Mouse (Mus musculus) heart, embryonic 16.5 days (tissue): ENCODE measurements at regions not wholly inside any gene's neighbourhood (a gene's known extent, or its start where the extent isn't known, plus 50 kb on each side); places are given as distances from the start of the nearest gene placed in this dataset.
A peak's percentile ranks its signal among the peaks of the same experiment; 100 is the strongest.

Source experiments
- ATAC-seq: fragments of 200-750 bp; cut with Nextera tagmentation; replicated peaks from 2 replicates; pipeline ENCODE4 v1.8.0; 2017; ENCODE audit warnings: moderate number of reproducible peaks; ENCODE audit not compliant: insufficient read depth, low FRiP score; ENCODE audit errors: extremely low read depth
- H3K27ac ChIP-seq: fragments of 300-500 bp; sonication (generic); 2 replicates; pipeline ENCODE4 v1.5.1; 2014; ENCODE audit warnings: mild to moderate bottlenecking, low read length, control low read depth, moderate library complexity
- H3K27me3 ChIP-seq: fragments of 300-500 bp; sonication (generic); 2 replicates; pipeline ENCODE4 v1.6.1; 2014; ENCODE audit warnings: low read length, mixed read lengths; ENCODE audit not compliant: control insufficient read depth, insufficient read depth
- H3K36me3 ChIP-seq: fragments of 300-500 bp; sonication (generic); 2 replicates; pipeline ENCODE4 v1.6.1; 2014; ENCODE audit not compliant: control insufficient read depth, insufficient read depth
- H3K4me1 ChIP-seq: fragments of 300-500 bp; sonication (generic); 2 replicates; pipeline ENCODE4 v1.6.1; 2014; ENCODE audit warnings: low read length, mixed read lengths; ENCODE audit not compliant: control insufficient read depth, insufficient read depth
- H3K4me2 ChIP-seq: fragments of 300-500 bp; sonication (generic); 2 replicates; pipeline ENCODE4 v1.6.1; 2014; ENCODE audit warnings: low read depth, mild to moderate bottlenecking, control low read depth, low read length
- H3K4me3 ChIP-seq: fragments of 300-500 bp; sonication (generic); 2 replicates; pipeline ENCODE4 v1.5.1; 2014; ENCODE audit warnings: mild to moderate bottlenecking, control low read depth, low read length
- H3K9ac ChIP-seq: fragments of 300-500 bp; sonication (generic); 2 replicates; pipeline ENCODE4 v1.6.1; 2014; ENCODE audit warnings: low read length, control low read depth
- H3K9me3 ChIP-seq: fragments of 300-500 bp; sonication (generic); replicated peaks from 2 replicates; pipeline ENCODE4 v1.6.1; 2016; ENCODE audit warnings: low read length; ENCODE audit not compliant: control insufficient read depth
- WGBS: fragments of 180-500 bp; shearing (Covaris S2); extraction: QIAGEN DNeasy Blood & Tissue Kit; methylation state at CpG from one replicate; pipeline ENCODE4 v1.1.7; 2014; 5-methylcytosine and 5-hydroxymethylcytosine counted together

- Histone ChIP-seq H3K27me3 (no peaks in the 10 kb centered on the region), H3K4me2 (no peak overlapping the region), H3K4me1 (no peaks in the 10 kb centered on the region), H3K36me3 (no peaks in the 10 kb centered on the region), H3K9me3 (no peaks in the 10 kb centered on the region), H3K9ac (no peak overlapping the region), H3K27ac (no peak overlapping the region), H3K4me3 (no peak overlapping the region)
- no peak for ATAC-seq
- 27% methylated on average over 3 of the region's 3 CpGs for WGBS
Observed at GRCm38 (mm10) chr2:166377329-166377728, 221.9 kb upstream of the Sulf2 start.

GRCm38 (mm10) chr2:166375639-166376038 is 220.2 kb upstream of the Sulf2 start:
- no peak overlapping the region for H3K4me3 ChIP-seq
- ATAC-seq, result no peak
- H3K36me3 ChIP-seq, result no peaks in the 10 kb centered on the region
- no peaks in the 10 kb centered on the region for H3K4me1 ChIP-seq
- H3K9ac ChIP-seq, result no peak overlapping the region
- whole genome bisulfite sequencing, result 82% methylated on average over 12 of the region's 12 CpGs
- H3K27ac ChIP-seq, result no peak overlapping the region
- H3K9me3 ChIP-seq, result no peaks in the 10 kb centered on the region
- H3K4me2 ChIP-seq, result no peak overlapping the region
- H3K27me3 ChIP-seq, result no peaks in the 10 kb centered on the region

- Histone ChIP-seq H3K36me3 (no peaks in the 10 kb centered on the region), H3K9me3 (peaks cover 12% of the 10 kb centered on the region), H3K9ac (no peak overlapping the region), H3K4me2 (no peak overlapping the region), H3K4me1 (no peaks in the 10 kb centered on the region), H3K27me3 (no peaks in the 10 kb centered on the region), H3K27ac (no peak overlapping the region), H3K4me3 (no peak overlapping the region)
- ATAC-seq, result no peak
- 84% methylated on average over 6 of the region's 6 CpGs for WGBS
Observed at GRCm38 (mm10) chr2:166370776-166371175, 215.3 kb upstream of the Sulf2 start.

- no peaks in the 10 kb centered on the region for H3K9me3 ChIP-seq
- WGBS, result 80% methylated on average over 6 of the region's 6 CpGs
- no peak for ATAC-seq
- no peak overlapping the region for H3K4me2 ChIP-seq
- H3K27ac ChIP-seq, result no peak overlapping the region
- H3K4me1 ChIP-seq, result peaks cover 16% of the 10 kb centered on the region
- no peak overlapping the region for H3K9ac ChIP-seq
- H3K27me3 ChIP-seq, result no peaks in the 10 kb centered on the region
- no peaks in the 10 kb centered on the region for H3K36me3 ChIP-seq
- H3K4me3 ChIP-seq, result no peak overlapping the region
Observed at GRCm38 (mm10) chr2:166361645-166362044, 206.2 kb upstream of the Sulf2 start.

GRCm38 (mm10) chr2:166360786-166361185 is 205.3 kb upstream of the Sulf2 start:
- Histone ChIP-seq H3K4me3 (no peak overlapping the region), H3K36me3 (no peaks in the 10 kb centered on the region), H3K27me3 (no peaks in the 10 kb centered on the region), H3K4me2 (no peak overlapping the region), H3K9ac (no peak overlapping the region), H3K4me1 (peaks cover 16% of the 10 kb centered on the region), H3K9me3 (no peaks in the 10 kb centered on the region), H3K27ac (no peak overlapping the region)
- 60% methylated on average over 3 of the region's 3 CpGs for WGBS
- ATAC-seq, result no peak

GRCm38 (mm10) chr2:166359995-166360394 is 204.5 kb upstream of the Sulf2 start:
- Histone ChIP-seq H3K4me1 (peaks cover 16% of the 10 kb centered on the region), H3K4me2 (peak overlapping the region; percentile 34; the same call in 1 of the 2 replicates)

GRCm38 (mm10) chr2:166357824-166358223 is 202.4 kb upstream of the Sulf2 start:
- Histone ChIP-seq H3K27ac (peak overlapping the region; percentile 9; the same call in 1 of the 2 replicates), H3K9ac (peak overlapping the region; percentile 7; the same call in 1 of the 2 replicates), H3K9me3 (no peaks in the 10 kb centered on the region), H3K4me1 (peaks cover 19% of the 10 kb centered on the region), H3K36me3 (no peaks in the 10 kb centered on the region), H3K27me3 (no peaks in the 10 kb centered on the region), H3K4me2 (no peak overlapping the region), H3K4me3 (no peak overlapping the region)
- WGBS, result 38% methylated on average over 7 of the region's 7 CpGs
- ATAC-seq, result peak; percentile 47; the same call in 1 of the 2 replicates

More at GRCm38 (mm10) chr2:166359995-166360394, 204.5 kb upstream of the Sulf2 start:
- ATAC-seq, result peak; percentile 78
- H3K4me3 ChIP-seq, result no peak overlapping the region
- 23% methylated on average over 13 of the region's 13 CpGs for WGBS
- H3K36me3 ChIP-seq, result no peaks in the 10 kb centered on the region
- H3K27ac ChIP-seq, result peak overlapping the region; percentile 62
- no peaks in the 10 kb centered on the region for H3K27me3 ChIP-seq
- H3K9me3 ChIP-seq, result no peaks in the 10 kb centered on the region
- no peak overlapping the region for H3K9ac ChIP-seq

- Histone ChIP-seq H3K4me2 (no peak overlapping the region), H3K36me3 (no peaks in the 10 kb centered on the region), H3K4me1 (peaks cover 17% of the 10 kb centered on the region), H3K27me3 (no peaks in the 10 kb centered on the region), H3K4me3 (no peak overlapping the region), H3K9ac (no peak overlapping the region), H3K27ac (no peak overlapping the region), H3K9me3 (no peaks in the 10 kb centered on the region)
- no peak for ATAC-seq
- WGBS, result 76% methylated on average over 7 of the region's 7 CpGs
Observed at GRCm38 (mm10) chr2:166355944-166356343, 200.5 kb upstream of the Sulf2 start.

- Histone ChIP-seq H3K9me3 (no peaks in the 10 kb centered on the region), H3K27ac (no peak overlapping the region), H3K4me1 (peaks cover 17% of the 10 kb centered on the region), H3K36me3 (no peaks in the 10 kb centered on the region), H3K27me3 (no peaks in the 10 kb centered on the region), H3K9ac (no peak overlapping the region), H3K4me3 (no peak overlapping the region), H3K4me2 (no peak overlapping the region)
- ATAC-seq, result no peak
- 56% methylated on average over 6 of the region's 6 CpGs for WGBS
Observed at GRCm38 (mm10) chr2:166355446-166355845, 200.0 kb upstream of the Sulf2 start.
